Mouse (Mus musculus): ENCODE results near the gene Gm10959. TPM values are rescaled to one million over a fixed set of nuclear protein-coding genes. Genes with fewer than 3 reads are reported as not detected.

Gm10959 gene
- polyA plus RNA-seq, 2 experiments = not detected

- WGBS = 79% methylated on average over 3 of the region's 3 CpGs
- no peak within 1 kb of the TSS for H3K4me3 ChIP-seq (replicated peaks; ENCODE audit: low read length)
- H3K27me3 ChIP-seq (ENCODE audit: control insufficient read depth, insufficient read depth, low read length) = no peaks in the 10 kb centered on the region
- H3K27ac ChIP-seq (replicated peaks; ENCODE audit: low read depth, low read length) = no peak within 1 kb of the TSS
- no peak within 1 kb of the TSS for H3K4me2 ChIP-seq (replicated peaks; ENCODE audit: low read depth, low read length, severe bottlenecking)
- no peaks in the 10 kb centered on the region for H3K36me3 ChIP-seq (ENCODE audit: control insufficient read depth, insufficient read depth, low read length)
- H3K4me1 ChIP-seq (ENCODE audit: control insufficient read depth, insufficient read depth, low read length) = no peaks in the 10 kb centered on the region
- ATAC-seq (ENCODE audit: low FRiP score, low read depth) (no peak), DNase-seq (ENCODE audit: low spot score) (no peak)
- no peak for TF ChIP-seq POLR2A (IDR thresholded peaks at IDR 0.05; ENCODE audit: borderline replicate concordance, extremely low read depth, insufficient read depth, insufficient read length)
- no peaks in the 10 kb centered on the region for H3K9me3 ChIP-seq (ENCODE audit: control insufficient read depth, low read length)
- no peak within 1 kb of the TSS for H3K9ac ChIP-seq (ENCODE audit: low read depth, low read length, severe bottlenecking)
Measured at GRCm38 (mm10) chr3:122894772-122895171, 24.4 kb downstream of the Gm10959 start, which contains the start of gene Fabp2. Gene Fabp2, plus strand, starts transcription at chr3:122895072.

- ATAC-seq (ENCODE audit: low FRiP score, low read depth) (no peak), DNase-seq (ENCODE audit: low spot score) (no peak)
- H3K9ac ChIP-seq (ENCODE audit: low read depth, low read length, severe bottlenecking) = no peak overlapping the region
- no peak for TF ChIP-seq POLR2A (IDR thresholded peaks at IDR 0.05; ENCODE audit: borderline replicate concordance, extremely low read depth, insufficient read depth, insufficient read length)
- no peaks in the 10 kb centered on the region for H3K9me3 ChIP-seq (ENCODE audit: control insufficient read depth, low read length)
- no peaks in the 10 kb centered on the region for H3K4me1 ChIP-seq (ENCODE audit: control insufficient read depth, insufficient read depth, low read length)
- no peak overlapping the region for H3K27ac ChIP-seq (replicated peaks; ENCODE audit: low read depth, low read length)
- 77% methylated on average over 5 of the region's 5 CpGs for WGBS
- H3K36me3 ChIP-seq (ENCODE audit: control insufficient read depth, insufficient read depth, low read length) = no peaks in the 10 kb centered on the region
- no peak overlapping the region for H3K4me3 ChIP-seq (replicated peaks; ENCODE audit: low read length)
- H3K27me3 ChIP-seq (ENCODE audit: control insufficient read depth, insufficient read depth, low read length) = no peaks in the 10 kb centered on the region
- no peak overlapping the region for H3K4me2 ChIP-seq (replicated peaks; ENCODE audit: low read depth, low read length, severe bottlenecking)
Measured at GRCm38 (mm10) chr3:122888371-122888819, 30.8 kb downstream of the Gm10959 start.

- TF ChIP-seq POLR2A (IDR thresholded peaks at IDR 0.05; ENCODE audit: borderline replicate concordance, extremely low read depth, insufficient read depth, insufficient read length) = no peak
- Histone ChIP-seq H3K4me3 (replicated peaks; ENCODE audit: low read length) (no peak overlapping the region), H3K27me3 (ENCODE audit: control insufficient read depth, insufficient read depth, low read length) (no peaks in the 10 kb centered on the region), H3K4me2 (replicated peaks; ENCODE audit: low read depth, low read length, severe bottlenecking) (no peak overlapping the region), H3K9ac (ENCODE audit: low read depth, low read length, severe bottlenecking) (no peak overlapping the region), H3K27ac (replicated peaks; ENCODE audit: low read depth, low read length) (no peak overlapping the region), H3K9me3 (ENCODE audit: control insufficient read depth, low read length) (no peaks in the 10 kb centered on the region), H3K4me1 (ENCODE audit: control insufficient read depth, insufficient read depth, low read length) (no peaks in the 10 kb centered on the region), H3K36me3 (ENCODE audit: control insufficient read depth, insufficient read depth, low read length) (no peaks in the 10 kb centered on the region)
- DNase-seq (ENCODE audit: low spot score) (no peak), ATAC-seq (ENCODE audit: low FRiP score, low read depth) (no peak)
- 84% methylated on average over 4 of the region's 4 CpGs for WGBS
Measured at GRCm38 (mm10) chr3:122887505-122888301, 31.5 kb downstream of the Gm10959 start.

GRCm38 (mm10) chr3:122878705-122879315, 40.4 kb downstream of the Gm10959 start:
- Histone ChIP-seq H3K4me2 (replicated peaks; ENCODE audit: low read depth, low read length, severe bottlenecking) (no peak overlapping the region), H3K36me3 (ENCODE audit: control insufficient read depth, insufficient read depth, low read length) (no peaks in the 10 kb centered on the region), H3K9me3 (ENCODE audit: control insufficient read depth, low read length) (no peaks in the 10 kb centered on the region), H3K27ac (replicated peaks; ENCODE audit: low read depth, low read length) (no peak overlapping the region), H3K4me3 (replicated peaks; ENCODE audit: low read length) (no peak overlapping the region), H3K27me3 (ENCODE audit: control insufficient read depth, insufficient read depth, low read length) (no peaks in the 10 kb centered on the region), H3K4me1 (ENCODE audit: control insufficient read depth, insufficient read depth, low read length) (no peaks in the 10 kb centered on the region), H3K9ac (ENCODE audit: low read depth, low read length, severe bottlenecking) (no peak overlapping the region)
- ATAC-seq (ENCODE audit: low FRiP score, low read depth) (no peak), DNase-seq (ENCODE audit: low spot score) (no peak)
- no peak for TF ChIP-seq POLR2A (IDR thresholded peaks at IDR 0.05; ENCODE audit: borderline replicate concordance, extremely low read depth, insufficient read depth, insufficient read length)
- WGBS = 85% methylated on average over 8 of the region's 8 CpGs

GRCm38 (mm10) chr3:122877543-122877942, 41.6 kb downstream of the Gm10959 start:
- DNase-seq (ENCODE audit: low spot score) (no peak), ATAC-seq (ENCODE audit: low FRiP score, low read depth) (no peak)
- H3K36me3 ChIP-seq (ENCODE audit: control insufficient read depth, insufficient read depth, low read length) = no peaks in the 10 kb centered on the region
- H3K4me3 ChIP-seq (replicated peaks; ENCODE audit: low read length) = no peak overlapping the region
- no peak overlapping the region for H3K4me2 ChIP-seq (replicated peaks; ENCODE audit: low read depth, low read length, severe bottlenecking)
- no peaks in the 10 kb centered on the region for H3K4me1 ChIP-seq (ENCODE audit: control insufficient read depth, insufficient read depth, low read length)
- no peaks in the 10 kb centered on the region for H3K27me3 ChIP-seq (ENCODE audit: control insufficient read depth, insufficient read depth, low read length)
- H3K9me3 ChIP-seq (ENCODE audit: control insufficient read depth, low read length) = no peaks in the 10 kb centered on the region
- TF ChIP-seq POLR2A (IDR thresholded peaks at IDR 0.05; ENCODE audit: borderline replicate concordance, extremely low read depth, insufficient read depth, insufficient read length) = no peak
- WGBS = 91% methylated on average over 3 of the region's 3 CpGs
- no peak overlapping the region for H3K27ac ChIP-seq (replicated peaks; ENCODE audit: low read depth, low read length)
- H3K9ac ChIP-seq (ENCODE audit: low read depth, low read length, severe bottlenecking) = no peak overlapping the region

Measured in limb, embryonic 14.5 days (tissue).